18 mouse cellular contexts compared by ENCODE assay signal in genomic region chr9:101908849-101909248, GRCm38 (mm10). TPM values are rescaled to one million over a fixed set of nuclear protein-coding genes. Genes with fewer than 3 reads are reported as not detected.
A peak's percentile ranks its signal among the peaks of the same experiment; 100 is the strongest.
DNase-seq lines count a peak whose midpoint lies in the region; ATAC-seq and TF ChIP-seq lines count a peak whose summit lies in the region.
"Had no signal": no experiment of that assay in that cellular context is flagged by ENCODE, and none has a peak within 500 bp of the region (broad histone marks: within the 10 kb centered on the region; RNA-seq: fewer than 3 reads in every experiment).

No protein-coding gene starts in this region.

- H3K9ac ChIP-seq in forebrain, embryonic 16.5 days (replicated peaks; ENCODE audit: low read depth, low read length), result 0 out of 2 replicates have a peak overlapping the region, but pooled peaks have one; percentile 11
- H3K9ac ChIP-seq in midbrain, embryonic 11.5 days (ENCODE audit: low read length), result no peak overlapping the region
- no peak overlapping the region for H3K9ac ChIP-seq in stomach, embryonic 16.5 days (ENCODE audit: low read length)
- no peak overlapping the region for H3K9ac ChIP-seq in liver, embryonic 12.5 days

- intact Hi-C loops in left cerebral cortex, adult 2 months (cut with DNase I), result no loop called here

- no peaks in the 10 kb centered on the region for H3K27me3 ChIP-seq in forebrain, embryonic 16.5 days (replicated peaks; ENCODE audit: control insufficient read depth, insufficient read depth, low read length)
- H3K27me3 ChIP-seq in midbrain, embryonic 11.5 days (ENCODE audit: control insufficient read depth, insufficient read depth, low read length), result no peaks in the 10 kb centered on the region
- no peaks in the 10 kb centered on the region for H3K27me3 ChIP-seq in stomach, embryonic 16.5 days (ENCODE audit: control insufficient read depth, insufficient read depth, low read length)
- H3K27me3 ChIP-seq in liver, embryonic 12.5 days (replicated peaks), result no peaks in the 10 kb centered on the region

- no peak overlapping the region for H3K4me3 ChIP-seq in forebrain, embryonic 16.5 days (replicated peaks; ENCODE audit: low read length)
- no peak overlapping the region for H3K4me3 ChIP-seq in midbrain, embryonic 11.5 days (ENCODE audit: low read depth, low read length)
- no peak overlapping the region for H3K4me3 ChIP-seq in stomach, embryonic 16.5 days (replicated peaks; ENCODE audit: low read length)
- no peak overlapping the region for H3K4me3 ChIP-seq in liver, embryonic 12.5 days
- H3K4me3 ChIP-seq in left cerebral cortex, adult 2 months, result no peak overlapping the region

- no peaks in the 10 kb centered on the region for H3K9me3 ChIP-seq in forebrain, embryonic 16.5 days (ENCODE audit: control insufficient read depth, low read length)
- no peaks in the 10 kb centered on the region for H3K9me3 ChIP-seq in midbrain, embryonic 11.5 days (ENCODE audit: control insufficient read depth, low read length)
- H3K9me3 ChIP-seq in stomach, embryonic 16.5 days (replicated peaks; ENCODE audit: control insufficient read depth, low read length), result no peaks in the 10 kb centered on the region
- H3K9me3 ChIP-seq in liver, embryonic 12.5 days (replicated peaks), result no peaks in the 10 kb centered on the region

- no peaks in the 10 kb centered on the region for H3K36me3 ChIP-seq in forebrain, embryonic 16.5 days (ENCODE audit: control insufficient read depth, insufficient read depth)
- no peaks in the 10 kb centered on the region for H3K36me3 ChIP-seq in midbrain, embryonic 11.5 days (ENCODE audit: control insufficient read depth, insufficient read depth, low read length)
- no peaks in the 10 kb centered on the region for H3K36me3 ChIP-seq in stomach, embryonic 16.5 days (ENCODE audit: control insufficient read depth, insufficient read depth, low read length)
- no peaks in the 10 kb centered on the region for H3K36me3 ChIP-seq in liver, embryonic 12.5 days

- WGBS in forebrain, embryonic 16.5 days, result 8% methylated on average over 5 of the region's 5 CpGs
- WGBS in midbrain, embryonic 11.5 days, result 16% methylated on average over 5 of the region's 5 CpGs
- WGBS in stomach, embryonic 16.5 days, result 42% methylated on average over 5 of the region's 5 CpGs
- WGBS in liver, embryonic 12.5 days (ENCODE audit: insufficient replicate concordance), result 66% methylated on average over 5 of the region's 5 CpGs

- no peak for TF ChIP-seq CTCF in left cerebral cortex, adult 2 months (IDR thresholded peaks at IDR 0.05)

- ATAC-seq in forebrain, embryonic 16.5 days, result peak; percentile 70
- ATAC-seq in midbrain, embryonic 11.5 days (ENCODE audit: low FRiP score), result peak; percentile 94
- 0 out of 2 replicates have a peak, but pooled peaks have one; percentile 37 for ATAC-seq in stomach, embryonic 16.5 days (ENCODE audit: insufficient read depth, low FRiP score)
- ATAC-seq in liver, embryonic 12.5 days, result no peak

- peak overlapping the region; percentile 53 for H3K27ac ChIP-seq in forebrain, embryonic 16.5 days (ENCODE audit: low read length)
- H3K27ac ChIP-seq in midbrain, embryonic 11.5 days (ENCODE audit: low read depth, low read length), result 0 out of 2 replicates have a peak overlapping the region, but pooled peaks have one; percentile 30
- H3K27ac ChIP-seq in stomach, embryonic 16.5 days (ENCODE audit: low read length), result no peak overlapping the region; the same call in 1 of the 2 replicates
- H3K27ac ChIP-seq in liver, embryonic 12.5 days, result no peak overlapping the region
- no peak overlapping the region for H3K27ac ChIP-seq in left cerebral cortex, adult 2 months

- peaks cover 24% of the 10 kb centered on the region for H3K4me1 ChIP-seq in forebrain, embryonic 16.5 days (replicated peaks; ENCODE audit: control insufficient read depth, insufficient read depth, low read length)
- peaks cover 15% of the 10 kb centered on the region for H3K4me1 ChIP-seq in midbrain, embryonic 11.5 days (ENCODE audit: control insufficient read depth, insufficient read depth, low read length)
- no peaks in the 10 kb centered on the region for H3K4me1 ChIP-seq in stomach, embryonic 16.5 days (ENCODE audit: control insufficient read depth, insufficient read depth, low read length)
- H3K4me1 ChIP-seq in liver, embryonic 12.5 days, result no peaks in the 10 kb centered on the region

- peak; percentile 39 to 51 for DNase-seq in right cerebral cortex, postnatal 10 days (ENCODE audit: low spot score in 2 of 2)
- no peak for DNase-seq in right cerebral cortex, adult 2 months (ENCODE audit: low spot score in 2 of 2)
- DNase-seq in midbrain, embryonic 11.5 days (ENCODE audit: low spot score, missing footprints), result peak; percentile 94
- DNase-seq in thymus, postnatal 10 days (ENCODE audit: low spot score in 2 of 2), result no peak
- DNase-seq in left cerebral cortex, adult 2 months (ENCODE audit: extremely low spot score in 1 of 2, low spot score in 2 of 2), result no peak
- DNase-seq: lung, adult 18-20 months had no signal

- H3K4me2 ChIP-seq in forebrain, embryonic 16.5 days (ENCODE audit: low read length), result no peak overlapping the region
- no peak overlapping the region for H3K4me2 ChIP-seq in midbrain, embryonic 11.5 days
- H3K4me2 ChIP-seq in stomach, embryonic 16.5 days (ENCODE audit: low read depth, low read length), result no peak overlapping the region
- no peak overlapping the region for H3K4me2 ChIP-seq in liver, embryonic 12.5 days

RNA-seq across cellular contexts. Expression of gene 9630041A04Rik, which starts 47.2 kb away (rescaled TPM):
- polyA plus RNA-seq in forebrain, embryonic 16.5 days (2015; fragmentation: Nextera tagmentation; extraction: Ambion mirVana), result 0.42 and 0.71 TPM in 2 replicates
- 0.18 TPM in 1 of 2 replicates, not detected in the other for polyA plus RNA-seq in midbrain, embryonic 11.5 days (2014; fragmentation: Nextera tagmentation; extraction: Ambion mirVana)
- not detected in 2 replicates for polyA plus RNA-seq in stomach, embryonic 16.5 days (2015; fragmentation: Nextera tagmentation; extraction: Ambion mirVana)
- not detected in 2 replicates for polyA plus RNA-seq in liver, embryonic 12.5 days (2016; fragmentation: Nextera tagmentation; extraction: Ambion mirVana)
- total RNA-seq in left cerebral cortex, adult 2 months (2021), result not detected
- total RNA-seq: hematopoietic stem cell, adult 5-6 weeks; layer of hippocampus, adult 8-10 months; megakaryocyte-erythroid progenitor cell, adult 5-6 weeks had no signal
- polyA plus RNA-seq: C2C12; cortical plate, adult 2 months; gonadal fat pad, adult 2 months; kidney, embryonic 14.5 days; limb, embryonic 11.5 days; thymus, postnatal 0 days had no signal

Comparison
In these comparisons a context has a peak if more than half of its experiments do, and no peak if none do; other contexts are left out.
1. DNase-seq: peak in right cerebral cortex, postnatal 10 days (2 of 2) and midbrain, embryonic 11.5 days (single experiment); none in right cerebral cortex, adult 2 months (0 of 2), thymus, postnatal 10 days (0 of 2) and left cerebral cortex, adult 2 months (0 of 2).
2. H3K27ac ChIP-seq: peak in forebrain, embryonic 16.5 days (single experiment) and midbrain, embryonic 11.5 days (single experiment); none in stomach, embryonic 16.5 days (single experiment), liver, embryonic 12.5 days (single experiment) and left cerebral cortex, adult 2 months (single experiment).